8 mouse cellular contexts compared by ENCODE assay signal in genomic region chr7:80687721-80688555, GRCm38 (mm10). TPM values are rescaled to one million over a fixed set of nuclear protein-coding genes. Genes with fewer than 3 reads are reported as not detected.
DNase-seq lines count a peak whose midpoint lies in the region; ATAC-seq and TF ChIP-seq lines count a peak whose summit lies in the region.

No protein-coding gene starts in this region.

- under 1% methylated on average over 63 of the region's 69 CpGs for whole genome bisulfite sequencing in hindbrain, postnatal 0 days

- TF ChIP-seq CTCF in cortical plate, adult 2 months (IDR thresholded peaks at IDR 0.05; ENCODE audit: extremely low read depth, insufficient read depth, low read length), result no peak
- peak; percentile 56 for TF ChIP-seq CTCF in hindbrain, postnatal 0 days (IDR thresholded peaks at IDR 0.05; ENCODE audit: low read depth)

- H3K4me2 ChIP-seq in hindbrain, postnatal 0 days (ENCODE audit: low read depth, low read length), result peak overlapping the region; percentile 72

- no peaks in the 10 kb centered on the region for H3K9me3 ChIP-seq in hindbrain, postnatal 0 days (ENCODE audit: low read length)

- H3K27ac ChIP-seq in cortical plate, adult 2 months (ENCODE audit: insufficient read depth, low read length), result peak overlapping the region; percentile 97; the same call in 1 of the 2 replicates
- H3K27ac ChIP-seq in hindbrain, postnatal 0 days, result peak overlapping the region; percentile 98

- ATAC-seq in hindbrain, postnatal 0 days, result peak; percentile 68

- 0 out of 2 replicates have a peak, but pooled peaks have one; percentile 21 for TF ChIP-seq POLR2A in cortical plate, adult 2 months (IDR thresholded peaks at IDR 0.05; ENCODE audit: extremely low read depth, insufficient read depth, low read length)

- no peaks in the 10 kb centered on the region for H3K36me3 ChIP-seq in hindbrain, postnatal 0 days (ENCODE audit: insufficient read depth, low read length)

- peaks cover 15% of the 10 kb centered on the region for H3K4me1 ChIP-seq in cortical plate, adult 2 months (ENCODE audit: control insufficient read depth, insufficient read depth, low read length)
- H3K4me1 ChIP-seq in hindbrain, postnatal 0 days (ENCODE audit: insufficient read depth, low read length), result peaks cover 7% of the 10 kb centered on the region; the same call in 1 of the 2 replicates

- H3K9ac ChIP-seq in hindbrain, postnatal 0 days (replicated peaks; ENCODE audit: low read length), result peak overlapping the region; percentile 94

- H3K27me3 ChIP-seq in hindbrain, postnatal 0 days (ENCODE audit: insufficient read depth, low read length), result no peaks in the 10 kb centered on the region

- peak; percentile 39 for DNase-seq in T-cell, adult 2 months (ENCODE audit: low spot score)
- DNase-seq in gastrocnemius, adult 8-10 months (ENCODE audit: low spot score in 2 of 2), result peak; percentile 28 to 47
- DNase-seq in hindbrain, postnatal 0 days (ENCODE audit: low spot score), result peak; percentile 78
- DNase-seq in left cerebral cortex, adult 18-20 months (ENCODE audit: low spot score in 2 of 2), result peak; percentile 55 to 69
- DNase-seq in lung, postnatal 36 days, result peak; percentile 58
- peak; percentile 80 for DNase-seq in retina, embryonic 14.5 days (ENCODE audit: low spot score)
- DNase-seq in thymus, postnatal 25 days, result peak; percentile 59

- H3K4me3 ChIP-seq in cortical plate, adult 2 months (ENCODE audit: insufficient read depth, low read length), result peak overlapping the region; percentile 48
- peak overlapping the region; percentile 84 for H3K4me3 ChIP-seq in hindbrain, postnatal 0 days (ENCODE audit: low read length)

RNA-seq across cellular contexts. Expression of gene Crtc3, which starts 0.7 kb away (rescaled TPM):
- polyA plus RNA-seq in cortical plate, adult 2 months (2012; rRNA removed), result 10.4 and 10.8 TPM in 2 replicates
- total RNA-seq in gastrocnemius, adult 8-10 months (2022), result 10 to 100 TPM in 3 of 4 experiments, 1 to 10 TPM in 1; 8.9 to 11.6 (median 11.4) TPM
- 16.2 and 16.9 TPM in 2 replicates for total RNA-seq in hindbrain, postnatal 0 days (2014; rRNA removed)
- polyA plus RNA-seq in hindbrain, postnatal 0 days (2015; fragmentation: Nextera tagmentation; extraction: Ambion mirVana), result 15.1 and 17.2 TPM in 2 replicates
- 10 to 100 TPM; 14.4 to 14.5 TPM for total RNA-seq in left cerebral cortex, adult 18-20 months (2021)

Comparison
In these comparisons a context has a peak if more than half of its experiments do, and no peak if none do; other contexts are left out.
1. Peak in every context shown above with its lines: DNase-seq, ATAC-seq, H3K4me3 ChIP-seq and H3K27ac ChIP-seq.